Mouse (Mus musculus) liver (tissue): ENCODE measurements around the gene Map3k20.

Experiments
- DNase-seq: peaks from one replicate; pipeline ENCODE4 v3.0.0-alpha.2; 2020; ENCODE audit warnings: mixed read lengths

Gene Map3k20

GRCm38 (mm10) chr2:72285256-72285887 lies at the start of gene Map3k20:
Map3k20 (plus strand) TSS chr2:72285637.
- DNase-seq = peak; percentile 82

GRCm38 (mm10) chr2:72238421-72238820 lies 47.0 kb upstream of the Map3k20 start:
- no peak for DNase-seq

GRCm38 (mm10) chr2:72238925-72239324 lies 46.5 kb upstream of the Map3k20 start:
- DNase-seq = no peak

- no peak for DNase-seq
Measured at GRCm38 (mm10) chr2:72239456-72239855, 46.0 kb upstream of the Map3k20 start.

GRCm38 (mm10) chr2:72239993-72240392 lies 45.4 kb upstream of the Map3k20 start:
- DNase-seq = no peak

GRCm38 (mm10) chr2:72240691-72241090 lies 44.7 kb upstream of the Map3k20 start:
- no peak for DNase-seq

GRCm38 (mm10) chr2:72241714-72242472 lies 43.5 kb upstream of the Map3k20 start:
- peak; percentile 21 for DNase-seq

- DNase-seq = no peak
Measured at GRCm38 (mm10) chr2:72242910-72243675, 42.3 kb upstream of the Map3k20 start.

- no peak for DNase-seq
Measured at GRCm38 (mm10) chr2:72245631-72246030, 39.8 kb upstream of the Map3k20 start.

GRCm38 (mm10) chr2:72246376-72246775 lies 39.1 kb upstream of the Map3k20 start:
- no peak for DNase-seq

- no peak for DNase-seq
Measured at GRCm38 (mm10) chr2:72247819-72248218, 37.6 kb upstream of the Map3k20 start.

- no peak for DNase-seq
Measured at GRCm38 (mm10) chr2:72252510-72253505, 32.6 kb upstream of the Map3k20 start.

GRCm38 (mm10) chr2:72253882-72254281 lies 31.6 kb upstream of the Map3k20 start:
- no peak for DNase-seq

- DNase-seq = peak; percentile 30
Measured at GRCm38 (mm10) chr2:72254813-72255582, 30.4 kb upstream of the Map3k20 start.

- DNase-seq = no peak
Measured at GRCm38 (mm10) chr2:72260704-72261103, 24.7 kb upstream of the Map3k20 start.

- DNase-seq = no peak
Measured at GRCm38 (mm10) chr2:72262814-72263480, 22.5 kb upstream of the Map3k20 start.

GRCm38 (mm10) chr2:72267390-72267789 lies 18.0 kb upstream of the Map3k20 start:
- no peak for DNase-seq

- no peak for DNase-seq
Measured at GRCm38 (mm10) chr2:72269651-72270341, 15.6 kb upstream of the Map3k20 start.

GRCm38 (mm10) chr2:72278247-72278873 lies 7.1 kb upstream of the Map3k20 start:
- no peak for DNase-seq

- DNase-seq = no peak
Measured at GRCm38 (mm10) chr2:72280524-72280923, 4.9 kb upstream of the Map3k20 start.
